Mouse (Mus musculus) neural tube, embryonic 11.5 days (tissue): ENCODE measurements at regions not wholly inside any gene's neighbourhood (a gene's known extent, or its start where the extent isn't known, plus 50 kb on each side); places are given as distances from the start of the nearest gene placed in this dataset.

Experiments
- ATAC-seq: fragments of 200-750 bp; cut with Nextera tagmentation; 2 replicates; pipeline ENCODE4 v1.8.0; 2017; ENCODE audit warnings: moderate number of reproducible peaks, mild to moderate bottlenecking, moderate TSS enrichment, moderate library complexity; ENCODE audit not compliant: insufficient read depth, low FRiP score, low TSS enrichment
- DNase-seq: peaks from one replicate; pipeline ENCODE4 v3.0.0-alpha.2; 2015; ENCODE audit warnings: low spot score
- H3K27ac ChIP-seq: fragments of 300-500 bp; sonication (generic); 2 replicates; pipeline ENCODE4 v1.5.1; 2014; ENCODE audit warnings: low read depth, mild to moderate bottlenecking, low read length
- H3K27me3 ChIP-seq: fragments of 300-500 bp; sonication (generic); 2 replicates; pipeline ENCODE4 v1.6.1; 2014; ENCODE audit warnings: mild to moderate bottlenecking, low read length, mixed read lengths; ENCODE audit not compliant: control insufficient read depth, insufficient read depth
- H3K36me3 ChIP-seq: fragments of 300-500 bp; sonication (generic); 2 replicates; pipeline ENCODE4 v1.6.1; 2014; ENCODE audit warnings: mild to moderate bottlenecking, low read length, moderate library complexity, mixed read lengths; ENCODE audit not compliant: control insufficient read depth, insufficient read depth
- H3K4me1 ChIP-seq: fragments of 300-500 bp; sonication (generic); 2 replicates; pipeline ENCODE4 v1.6.1; 2014; ENCODE audit warnings: low read length, mixed read lengths; ENCODE audit not compliant: control insufficient read depth, insufficient read depth
- H3K4me2 ChIP-seq: fragments of 300-500 bp; sonication (generic); 2 replicates; pipeline ENCODE4 v1.6.1; 2014; ENCODE audit warnings: low read depth, mild to moderate bottlenecking, moderate library complexity
- H3K4me3 ChIP-seq: fragments of 300-500 bp; sonication (generic); 2 replicates; pipeline ENCODE4 v1.5.1; 2014; ENCODE audit warnings: low read depth, low read length
- H3K9ac ChIP-seq: fragments of 300-500 bp; sonication (generic); 2 replicates; pipeline ENCODE4 v1.6.1; 2014; ENCODE audit warnings: mild to moderate bottlenecking, low read length
- H3K9me3 ChIP-seq: fragments of 300-500 bp; sonication (generic); 2 replicates; pipeline ENCODE4 v1.6.1; 2016; ENCODE audit warnings: low read length; ENCODE audit not compliant: control insufficient read depth
- WGBS: fragments of 180-500 bp; shearing (Covaris S2); extraction: QIAGEN DNeasy Blood & Tissue Kit; methylation state at CpG from one replicate; pipeline ENCODE4 v1.1.7; 2014; 5-methylcytosine and 5-hydroxymethylcytosine counted together

GRCm38 (mm10) chrX:152918212-152918611 is 88.1 kb upstream of the Usp51 start:
- Histone ChIP-seq H3K9me3 (no peaks in the 10 kb centered on the region), H3K4me3 (no peak overlapping the region), H3K9ac (no peak overlapping the region), H3K36me3 (no peaks in the 10 kb centered on the region), H3K4me2 (no peak overlapping the region), H3K4me1 (no peaks in the 10 kb centered on the region), H3K27ac (no peak overlapping the region), H3K27me3 (no peaks in the 10 kb centered on the region)
- WGBS = 37% methylated on average over 1 of the region's 1 CpGs
- DNase-seq (peak; percentile 80), ATAC-seq (no peak)

DNA sequence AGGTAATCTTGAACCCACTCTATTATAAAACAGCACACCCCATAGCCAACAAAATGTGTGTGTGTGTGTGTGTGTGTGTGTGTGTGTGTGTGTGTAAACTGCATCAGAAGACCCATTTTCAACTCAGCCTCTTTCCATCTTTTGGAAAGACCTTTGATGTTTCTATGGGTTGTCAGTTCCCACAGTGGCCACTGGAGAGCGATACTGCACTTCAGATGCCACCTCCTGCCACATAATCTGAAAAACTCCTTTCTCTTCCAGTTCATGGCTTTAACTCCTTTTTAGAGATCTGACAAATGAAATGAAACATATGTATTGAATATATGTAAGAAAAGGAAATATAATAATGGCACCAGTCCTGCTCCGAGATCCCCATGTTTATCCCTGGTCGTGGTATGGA is 79.3 kb upstream of the Usp51 start:
- DNase-seq (peak; percentile 33), ATAC-seq (no peak)
- H3K27me3 ChIP-seq = no peaks in the 10 kb centered on the region
- no peaks in the 10 kb centered on the region for H3K36me3 ChIP-seq
- no peak overlapping the region for H3K4me2 ChIP-seq
- no peak overlapping the region for H3K9ac ChIP-seq
- 52% methylated on average over 3 of the region's 3 CpGs for WGBS
- H3K4me3 ChIP-seq = no peak overlapping the region
- H3K9me3 ChIP-seq = no peaks in the 10 kb centered on the region
- no peaks in the 10 kb centered on the region for H3K4me1 ChIP-seq
- no peak overlapping the region for H3K27ac ChIP-seq

DNA sequence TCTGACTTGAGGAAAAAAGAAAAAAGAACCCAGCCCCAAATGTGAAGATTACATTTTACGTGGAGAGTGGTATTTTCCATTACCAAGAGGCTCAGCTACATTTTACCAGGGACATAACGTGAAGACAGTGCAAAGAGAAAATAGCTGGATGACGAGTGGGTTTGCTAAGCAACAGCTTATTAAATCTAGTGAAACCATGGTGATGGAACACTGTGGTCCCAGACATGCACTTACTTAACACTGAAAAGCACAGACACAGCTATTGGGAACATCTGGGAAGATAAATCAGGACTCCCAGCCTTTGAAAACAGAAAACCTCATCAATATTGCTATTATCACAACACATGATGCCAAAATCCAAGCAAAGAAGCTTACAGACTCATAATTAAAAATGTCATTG is 60.1 kb upstream of the Usp51 start:
- WGBS = 61% methylated on average over 3 of the region's 3 CpGs
- Histone ChIP-seq H3K4me3 (no peak overlapping the region), H3K36me3 (no peaks in the 10 kb centered on the region), H3K4me2 (no peak overlapping the region), H3K9ac (no peak overlapping the region), H3K4me1 (no peaks in the 10 kb centered on the region), H3K9me3 (no peaks in the 10 kb centered on the region), H3K27ac (no peak overlapping the region), H3K27me3 (no peaks in the 10 kb centered on the region)
- ATAC-seq (no peak), DNase-seq (no peak)
